ENCODE assay signal across 21 mouse cellular contexts in genomic region chr2:131734740-131735378, GRCm38 (mm10).
DNase-seq lines count a peak whose midpoint lies in the region; ATAC-seq and TF ChIP-seq lines count a peak whose summit lies in the region.
"Had no signal": no experiment of that assay in that cellular context is flagged by ENCODE, and none has a peak within 500 bp of the region (broad histone marks: within the 10 kb centered on the region; RNA-seq: fewer than 3 reads in every experiment).

No protein-coding gene starts in this region.

- H3K27me3 ChIP-seq in heart, embryonic 12.5 days (replicated peaks), result no peaks in the 10 kb centered on the region
- 0 out of 2 replicates have a peak, but pooled peaks cover 5% of the 10 kb centered on the region for H3K27me3 ChIP-seq in kidney, embryonic 16.5 days (ENCODE audit: insufficient read depth, low read length)
- no peaks in the 10 kb centered on the region for H3K27me3 ChIP-seq in midbrain, postnatal 0 days (ENCODE audit: insufficient read depth, low read length)
- no peaks in the 10 kb centered on the region for H3K27me3 ChIP-seq in midbrain, embryonic 10.5 days (ENCODE audit: low read depth, poor library complexity, severe bottlenecking)
- H3K27me3 ChIP-seq: limb, embryonic 15.5 days had no signal

- H3K36me3 ChIP-seq in heart, embryonic 12.5 days, result no peaks in the 10 kb centered on the region
- no peaks in the 10 kb centered on the region for H3K36me3 ChIP-seq in kidney, embryonic 16.5 days (ENCODE audit: insufficient read depth, low read length)
- no peaks in the 10 kb centered on the region for H3K36me3 ChIP-seq in midbrain, postnatal 0 days (ENCODE audit: insufficient read depth, low read length)
- no peaks in the 10 kb centered on the region for H3K36me3 ChIP-seq in midbrain, embryonic 10.5 days
- H3K36me3 ChIP-seq: embryonic facial prominence, embryonic 10.5 days; limb, embryonic 15.5 days had no signal

- H3K27ac ChIP-seq in heart, embryonic 12.5 days (ENCODE audit: poor library complexity, severe bottlenecking), result no peak overlapping the region
- no peak overlapping the region for H3K27ac ChIP-seq in kidney, embryonic 16.5 days (ENCODE audit: low read length)
- no peak overlapping the region for H3K27ac ChIP-seq in midbrain, postnatal 0 days (ENCODE audit: low read depth, low read length)
- H3K27ac ChIP-seq in midbrain, embryonic 10.5 days (replicated peaks), result no peak overlapping the region
- H3K27ac ChIP-seq: embryonic facial prominence, embryonic 10.5 days; heart, adult 2 months; limb, embryonic 15.5 days had no signal

- TF ChIP-seq CTCF in midbrain, postnatal 0 days (IDR thresholded peaks at IDR 0.05), result no peak

- no peak overlapping the region for H3K4me3 ChIP-seq in heart, embryonic 12.5 days
- H3K4me3 ChIP-seq in kidney, embryonic 16.5 days (ENCODE audit: low read length), result no peak overlapping the region
- no peak overlapping the region for H3K4me3 ChIP-seq in midbrain, postnatal 0 days (ENCODE audit: low read depth, low read length)
- H3K4me3 ChIP-seq in midbrain, embryonic 10.5 days, result no peak overlapping the region
- H3K4me3 ChIP-seq: embryonic facial prominence, embryonic 10.5 days; heart, adult 2 months; limb, embryonic 15.5 days had no signal

- ATAC-seq in heart, embryonic 12.5 days (ENCODE audit: insufficient number of reproducible peaks, low FRiP score), result no peak
- ATAC-seq in kidney, embryonic 16.5 days (ENCODE audit: low FRiP score, low TSS enrichment), result no peak
- ATAC-seq in midbrain, postnatal 0 days (ENCODE audit: low FRiP score), result peak; percentile 31; the same call in 1 of the 2 replicates
- ATAC-seq: activated CD4-positive, CD25-positive, alpha-beta regulatory T cell, adult 4 months; forebrain, embryonic 16.5 days; lung, postnatal 0 days had no signal

- no peaks in the 10 kb centered on the region; the same call in 1 of the 2 replicates for H3K4me1 ChIP-seq in heart, embryonic 12.5 days (replicated peaks)
- H3K4me1 ChIP-seq in kidney, embryonic 16.5 days (ENCODE audit: insufficient read depth, low read length), result no peaks in the 10 kb centered on the region
- H3K4me1 ChIP-seq in midbrain, postnatal 0 days (ENCODE audit: insufficient read depth, low read length), result no peaks in the 10 kb centered on the region
- no peaks in the 10 kb centered on the region for H3K4me1 ChIP-seq in midbrain, embryonic 10.5 days
- H3K4me1 ChIP-seq: limb, embryonic 15.5 days had no signal

- no peak overlapping the region for H3K4me2 ChIP-seq in heart, embryonic 12.5 days
- H3K4me2 ChIP-seq in kidney, embryonic 16.5 days (replicated peaks; ENCODE audit: low read depth, low read length), result no peak overlapping the region
- no peak overlapping the region for H3K4me2 ChIP-seq in midbrain, postnatal 0 days (ENCODE audit: low read depth, low read length, poor library complexity, severe bottlenecking)
- H3K4me2 ChIP-seq: limb, embryonic 15.5 days; midbrain, embryonic 11.5 days had no signal

- WGBS in heart, embryonic 12.5 days, result 80% methylated on average over 6 of the region's 6 CpGs
- 86% methylated on average over 6 of the region's 6 CpGs for WGBS in kidney, embryonic 16.5 days
- WGBS in midbrain, postnatal 0 days, result 77% methylated on average over 6 of the region's 6 CpGs
- 93% methylated on average over 6 of the region's 6 CpGs for WGBS in midbrain, embryonic 10.5 days

- H3K9ac ChIP-seq in heart, embryonic 12.5 days, result no peak overlapping the region
- H3K9ac ChIP-seq in kidney, embryonic 16.5 days (replicated peaks; ENCODE audit: low read length), result no peak overlapping the region
- H3K9ac ChIP-seq in midbrain, postnatal 0 days (replicated peaks; ENCODE audit: low read length, poor library complexity, severe bottlenecking), result no peak overlapping the region
- H3K9ac ChIP-seq: limb, embryonic 15.5 days had no signal

- H3K9me3 ChIP-seq in heart, embryonic 12.5 days (replicated peaks), result no peaks in the 10 kb centered on the region
- no peaks in the 10 kb centered on the region for H3K9me3 ChIP-seq in kidney, embryonic 16.5 days (ENCODE audit: low read length)
- H3K9me3 ChIP-seq in midbrain, postnatal 0 days (ENCODE audit: low read length), result no peaks in the 10 kb centered on the region
- no peaks in the 10 kb centered on the region for H3K9me3 ChIP-seq in midbrain, embryonic 10.5 days (replicated peaks)
- H3K9me3 ChIP-seq: embryonic facial prominence, embryonic 10.5 days; limb, embryonic 15.5 days had no signal

- peak; percentile 72 to 78 for DNase-seq in cerebellum, postnatal 10 days
- DNase-seq in cerebellum, adult 18-20 months, result no peak
- peak; percentile 14 to 15 for DNase-seq in heart, postnatal 10 days
- peak; percentile 20 for DNase-seq in kidney, adult 9 months
- DNase-seq in midbrain, postnatal 0 days (ENCODE audit: low spot score), result peak; percentile 88
- DNase-seq in midbrain, embryonic 10.5 days (ENCODE audit: low spot score), result no peak
- DNase-seq: adrenal gland, postnatal 10 days; cerebellum, adult 9-10 months; gastrocnemius, postnatal 14 days; layer of hippocampus, adult 9-11 months; thymus, adult 18-20 months; thymus, postnatal 36 days had no signal

- intact Hi-C loops in heart, postnatal 10 days (cut with DNase I), result no loop called here

Comparison
In these comparisons a context has a peak if more than half of its experiments do, and no peak if none do; other contexts are left out.
1. DNase-seq: peak in cerebellum, postnatal 10 days (2 of 2), heart, postnatal 10 days (2 of 2), kidney, adult 9 months (single experiment) and midbrain, postnatal 0 days (single experiment); none in cerebellum, adult 18-20 months (0 of 2) and midbrain, embryonic 10.5 days (single experiment).